Comparison of ENCODE assay signal across 13 mouse cellular contexts in genomic region chr16:34113150-34113549, GRCm38 (mm10).
"Had no signal": no experiment of that assay in that cellular context is flagged by ENCODE, and none has a peak within 500 bp of the region (broad histone marks: within the 10 kb centered on the region; RNA-seq: fewer than 3 reads in every experiment).

No protein-coding gene starts in this region.

- H3K27me3 ChIP-seq: lung, embryonic 15.5 days; midbrain, embryonic 13.5 days; midbrain, embryonic 15.5 days; neural tube, embryonic 12.5 days; stomach, embryonic 15.5 days had no signal

- ATAC-seq: liver, postnatal 0 days; midbrain, embryonic 13.5 days; midbrain, embryonic 15.5 days had no signal

- H3K27ac ChIP-seq: lung, embryonic 15.5 days; macrophage; midbrain, embryonic 13.5 days; midbrain, embryonic 15.5 days; neural tube, embryonic 12.5 days; stomach, embryonic 15.5 days; stomach, postnatal 0 days had no signal

- H3K4me2 ChIP-seq: lung, embryonic 15.5 days; midbrain, embryonic 11.5 days; midbrain, embryonic 13.5 days; midbrain, embryonic 15.5 days; neural tube, embryonic 12.5 days; stomach, embryonic 15.5 days had no signal

- H3K9ac ChIP-seq: liver, postnatal 0 days; lung, embryonic 15.5 days; midbrain, embryonic 13.5 days; midbrain, embryonic 15.5 days; neural tube, embryonic 12.5 days; stomach, embryonic 15.5 days had no signal

- H3K4me1 ChIP-seq: midbrain, embryonic 15.5 days; neural tube, embryonic 12.5 days; stomach, embryonic 15.5 days had no signal

- H3K36me3 ChIP-seq: lung, embryonic 15.5 days; midbrain, embryonic 15.5 days; stomach, embryonic 15.5 days had no signal

- DNase-seq: liver, postnatal 0 days; lung, adult 2 months; thymus, adult 2 months; thymus, postnatal 25 days had no signal

- H3K4me3 ChIP-seq: lung, embryonic 15.5 days; megakaryocyte, embryonic 14.5 days; midbrain, embryonic 13.5 days; midbrain, embryonic 15.5 days; neural tube, embryonic 12.5 days; stomach, embryonic 15.5 days had no signal

- H3K9me3 ChIP-seq: lung, embryonic 15.5 days; megakaryocyte, embryonic 14.5 days; midbrain, embryonic 13.5 days; midbrain, embryonic 15.5 days; neural tube, embryonic 12.5 days; stomach, embryonic 15.5 days had no signal
